Mouse (Mus musculus): ENCODE measurements at regions not wholly inside any gene's neighbourhood (a gene's known extent, or its start where the extent isn't known, plus 50 kb on each side); places are given as distances from the start of the nearest gene placed in this dataset.

DNA sequence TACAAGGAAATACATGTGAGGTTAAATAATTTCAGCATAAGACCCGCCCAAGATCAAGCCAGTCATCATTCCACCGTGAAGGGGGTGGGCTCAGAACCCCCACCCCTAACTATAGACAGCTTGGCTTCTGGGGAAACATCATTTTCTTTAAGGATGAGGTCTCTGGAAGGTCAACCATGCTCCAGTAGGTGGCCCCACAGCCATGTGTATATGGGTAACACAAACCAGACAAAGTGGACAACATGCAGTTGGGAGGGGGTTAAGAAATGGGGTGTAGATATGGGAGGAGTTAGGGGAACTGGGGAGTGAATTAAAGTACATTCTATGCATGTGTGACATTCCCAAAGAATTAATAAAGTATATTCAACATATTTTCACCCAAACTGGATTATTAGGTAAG, 600.4 kb downstream of the Gm19410 start:
- H3K36me3 ChIP-seq (ENCODE audit: control insufficient read depth, insufficient read depth): no peaks in the 10 kb centered on the region
- H3K4me3 ChIP-seq: no peak overlapping the region
- no peaks in the 10 kb centered on the region for H3K79me2 ChIP-seq (ENCODE audit: control insufficient read depth, insufficient read depth)
- no peak overlapping the region for H3K4me2 ChIP-seq (ENCODE audit: low read depth)
- H3ac ChIP-seq (ENCODE audit: control insufficient read depth, insufficient read length): no peak overlapping the region
- TF ChIP-seq TCF3 (IDR thresholded peaks at IDR 0.05; ENCODE audit: insufficient read length, low read depth) (no peak), POLR2AphosphoS2 (IDR thresholded peaks at IDR 0.05; ENCODE audit: insufficient read length, low read depth) (no peak)
- peaks cover 12% of the 10 kb centered on the region for H3K27me3 ChIP-seq (ENCODE audit: control insufficient read depth, insufficient read depth, insufficient read length)

DNA sequence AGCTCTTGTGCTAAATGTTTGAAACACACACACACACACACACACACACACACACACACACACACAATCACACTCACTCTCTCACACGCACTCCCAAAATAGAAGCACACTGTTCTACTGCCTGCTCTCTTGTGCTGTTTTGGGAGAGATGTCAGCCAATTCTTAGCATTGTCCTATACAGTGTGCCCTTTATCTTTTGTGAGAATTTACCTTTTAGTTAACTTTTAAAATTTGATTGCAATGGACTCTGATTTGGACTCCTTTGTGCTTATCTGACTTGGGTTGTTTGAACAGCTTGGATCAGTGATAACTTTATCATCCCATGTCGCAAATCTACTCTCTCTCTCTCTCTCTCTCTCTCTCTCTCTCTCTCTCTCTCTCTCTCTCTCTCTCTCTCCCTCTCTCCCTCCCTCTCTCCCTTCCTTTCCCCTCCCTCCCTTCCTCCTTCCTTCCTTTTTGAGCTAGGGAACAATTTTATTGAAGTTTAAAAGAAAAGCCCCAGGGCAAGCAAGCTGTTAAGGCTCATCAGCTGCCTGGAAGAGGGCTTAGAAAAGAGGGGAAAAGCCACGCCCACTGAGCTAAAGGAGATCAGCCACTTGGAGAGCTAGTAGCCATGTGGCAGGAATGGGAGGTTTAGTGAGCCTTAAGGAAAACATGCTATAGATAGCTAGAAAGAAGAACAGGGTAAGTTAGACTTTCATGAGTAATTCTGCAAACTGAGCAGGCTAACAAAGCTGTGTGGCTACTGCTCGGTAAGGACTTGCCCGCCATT, 611.2 kb downstream of the Gm19410 start:
- TF ChIP-seq CEBPB (IDR thresholded peaks at IDR 0.05; ENCODE audit: insufficient read depth, poor library complexity, severe bottlenecking) (no peak), POLR2A (IDR thresholded peaks at IDR 0.05; ENCODE audit: insufficient read length, low read depth) (no peak), MYOG (IDR thresholded peaks at IDR 0.05; ENCODE audit: control insufficient read depth in 1 of 3, insufficient read depth in 1 of 3, insufficient read length in 2 of 3, low read depth in 2 of 3) (no peak), REST (IDR thresholded peaks at IDR 0.05; ENCODE audit: insufficient read depth, insufficient read length) (no peak), TCF12 (IDR thresholded peaks at IDR 0.05; ENCODE audit: insufficient read depth, poor library complexity, severe bottlenecking) (no peak), POLR2AphosphoS2 (IDR thresholded peaks at IDR 0.05; ENCODE audit: insufficient read length, low read depth) (no peak), SRF (IDR thresholded peaks at IDR 0.05; ENCODE audit: control insufficient read depth, insufficient read length, low read depth) (no peak), MYOD1 (IDR thresholded peaks at IDR 0.05; ENCODE audit: control insufficient read depth in 1 of 3, insufficient read length in 2 of 3, low read depth in 2 of 3) (no peak), MAX (IDR thresholded peaks at IDR 0.05; ENCODE audit: low read depth) (no peak)
- no peak overlapping the region for H3K4me2 ChIP-seq (ENCODE audit: low read depth)

DNA sequence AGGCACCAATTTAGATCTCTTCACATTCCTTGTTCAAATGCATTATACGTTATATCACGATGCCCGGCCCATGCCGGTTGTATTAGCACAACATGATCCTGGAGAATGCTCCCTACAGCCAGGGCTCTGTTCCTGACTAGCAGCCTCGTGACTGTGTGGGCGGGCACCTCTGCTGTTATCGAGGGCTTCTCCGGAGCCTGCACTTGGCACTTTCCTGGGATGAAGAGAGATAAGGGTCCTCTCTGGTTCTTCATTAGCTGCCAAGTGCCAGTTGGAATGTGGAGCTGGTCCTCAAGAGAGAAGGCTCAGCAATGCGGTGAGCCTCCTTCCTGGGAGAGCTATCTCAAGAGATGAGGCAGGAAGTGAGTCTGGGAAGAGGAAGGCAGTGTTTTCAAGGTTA, 598.9 kb upstream of the AI429214 start:
- Histone ChIP-seq H3K27me3 (ENCODE audit: control insufficient read depth, insufficient read depth, insufficient read length) (no peaks in the 10 kb centered on the region), H3ac (ENCODE audit: control insufficient read depth, insufficient read length) (no peak overlapping the region), H3K4me2 (ENCODE audit: low read depth) (no peak overlapping the region), H3K4me3 (no peak overlapping the region), H3K79me2 (ENCODE audit: control insufficient read depth, insufficient read depth) (no peaks in the 10 kb centered on the region), H3K36me3 (ENCODE audit: control insufficient read depth, insufficient read depth) (no peaks in the 10 kb centered on the region)
- TF ChIP-seq TCF12 (IDR thresholded peaks at IDR 0.05; ENCODE audit: insufficient read depth, poor library complexity, severe bottlenecking): no peak
- no peak for TF ChIP-seq TCF3 (IDR thresholded peaks at IDR 0.05; ENCODE audit: insufficient read length, low read depth)
- TF ChIP-seq MYOD1 (IDR thresholded peaks at IDR 0.05; ENCODE audit: control insufficient read depth in 1 of 3, insufficient read length in 2 of 3, low read depth in 2 of 3): no peak
- no peak for TF ChIP-seq MAX (IDR thresholded peaks at IDR 0.05; ENCODE audit: low read depth)

More for the DNA sequence above, 611.2 kb downstream of the Gm19410 start:
- Histone ChIP-seq H3K79me2 (ENCODE audit: control insufficient read depth, insufficient read depth) (no peaks in the 10 kb centered on the region), H3K4me3 (no peak overlapping the region), H3K27me3 (ENCODE audit: control insufficient read depth, insufficient read depth, insufficient read length) (no peaks in the 10 kb centered on the region), H3ac (ENCODE audit: control insufficient read depth, insufficient read length) (no peak overlapping the region), H3K36me3 (ENCODE audit: control insufficient read depth, insufficient read depth) (no peaks in the 10 kb centered on the region)

DNA sequence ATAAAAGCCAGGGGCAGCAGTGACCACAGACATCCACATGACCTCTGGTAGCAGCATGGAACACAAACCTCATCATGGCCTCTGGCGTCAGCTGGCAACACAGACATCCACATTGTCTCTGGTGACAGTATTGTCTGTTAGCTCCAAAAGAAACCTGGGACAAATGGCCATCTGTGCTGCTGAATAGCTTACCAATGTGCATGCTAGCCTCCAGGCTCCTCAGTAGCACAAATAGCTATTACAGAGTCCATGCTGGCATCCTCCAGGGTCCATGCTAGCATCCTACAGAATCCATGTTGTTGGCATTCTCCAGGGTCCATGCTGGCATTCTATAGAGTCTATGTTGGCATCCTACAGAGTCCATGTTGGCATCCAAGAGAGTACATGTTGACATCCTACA, 596.9 kb upstream of the AI429214 start:
- Histone ChIP-seq H3ac (ENCODE audit: control insufficient read depth, insufficient read length) (no peak overlapping the region), H3K79me2 (ENCODE audit: control insufficient read depth, insufficient read depth) (no peaks in the 10 kb centered on the region), H3K4me3 (no peak overlapping the region), H3K36me3 (ENCODE audit: control insufficient read depth, insufficient read depth) (no peaks in the 10 kb centered on the region), H3K27me3 (ENCODE audit: control insufficient read depth, insufficient read depth, insufficient read length) (no peaks in the 10 kb centered on the region), H3K4me2 (ENCODE audit: low read depth) (no peak overlapping the region)
- TF ChIP-seq MYOD1 (IDR thresholded peaks at IDR 0.05; ENCODE audit: control insufficient read depth in 1 of 3, insufficient read length in 2 of 3, low read depth in 2 of 3): no peak
- TF ChIP-seq MAX (IDR thresholded peaks at IDR 0.05; ENCODE audit: low read depth): no peak
- no peak for TF ChIP-seq CEBPB (IDR thresholded peaks at IDR 0.05; ENCODE audit: insufficient read depth, poor library complexity, severe bottlenecking)
- no peak for TF ChIP-seq POLR2A (IDR thresholded peaks at IDR 0.05; ENCODE audit: insufficient read length, low read depth)
- TF ChIP-seq TCF12 (IDR thresholded peaks at IDR 0.05; ENCODE audit: insufficient read depth, poor library complexity, severe bottlenecking): no peak
- no peak for TF ChIP-seq MYOG (IDR thresholded peaks at IDR 0.05; ENCODE audit: control insufficient read depth in 1 of 3, insufficient read depth in 1 of 3, insufficient read length in 2 of 3, low read depth in 2 of 3)
- no peak for TF ChIP-seq USF1 (IDR thresholded peaks at IDR 0.05; ENCODE audit: low read depth)

DNA sequence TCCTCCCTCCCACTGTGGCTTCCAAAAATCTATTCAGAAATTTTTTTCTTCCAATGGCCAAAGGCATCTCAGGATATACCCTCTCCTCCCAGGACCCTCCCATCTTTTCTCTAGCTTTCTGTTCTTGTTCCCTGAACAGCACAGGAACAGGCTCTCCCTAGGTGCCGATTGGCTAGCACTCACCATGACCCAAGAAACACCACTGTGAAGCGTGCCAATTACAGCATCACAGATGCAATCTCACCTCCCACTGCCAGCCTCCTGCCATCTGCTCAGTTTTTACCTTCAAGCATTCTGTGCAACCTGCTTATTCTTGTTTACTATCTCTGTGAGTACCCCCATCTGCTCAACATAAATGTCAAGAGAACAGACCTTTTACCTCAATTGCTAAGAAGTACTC, 586.7 kb upstream of the AI429214 start:
- H3K4me2 ChIP-seq (ENCODE audit: low read depth): no peak overlapping the region
- H3K79me2 ChIP-seq (ENCODE audit: control insufficient read depth, insufficient read depth): no peaks in the 10 kb centered on the region
- no peak overlapping the region for H3K4me3 ChIP-seq
- no peak overlapping the region for H3ac ChIP-seq (ENCODE audit: control insufficient read depth, insufficient read length)
- no peaks in the 10 kb centered on the region for H3K27me3 ChIP-seq (ENCODE audit: control insufficient read depth, insufficient read depth, insufficient read length)
- TF ChIP-seq USF1 (IDR thresholded peaks at IDR 0.05; ENCODE audit: low read depth): no peak
- no peak for TF ChIP-seq REST (IDR thresholded peaks at IDR 0.05; ENCODE audit: insufficient read depth, insufficient read length)
- no peak for TF ChIP-seq SRF (IDR thresholded peaks at IDR 0.05; ENCODE audit: control insufficient read depth, insufficient read length, low read depth)
- TF ChIP-seq TCF3 (IDR thresholded peaks at IDR 0.05; ENCODE audit: insufficient read length, low read depth): no peak
- H3K36me3 ChIP-seq (ENCODE audit: control insufficient read depth, insufficient read depth): no peaks in the 10 kb centered on the region

Measured in myocyte (in vitro differentiated cells).